Mouse (Mus musculus) MEL (cell line): ENCODE measurements around the gene Rp2. TPM values are rescaled to one million over a fixed set of nuclear protein-coding genes. Genes with fewer than 3 reads are reported as not detected.

Experiments
- DNase-seq: peaks from one replicate; pipeline ENCODE4 v3.0.0; 2011; ENCODE audit warnings: low read depth, low spot score
- H3K27ac ChIP-seq: 2 replicates; pipeline ENCODE4 v1.5.1; 2012; ENCODE audit warnings: low read depth, mild to moderate bottlenecking, control low read depth, low read length, moderate library complexity; ENCODE audit not compliant: control insufficient read depth
- H3K27me3 ChIP-seq, 2 experiments: fragments of 150-350 bp in 1 of 2; sonication (generic) in 1 of 2; 2 replicates each; pipeline ENCODE4 v1.6.1; 2012; ENCODE audit warnings: low read length in 2 of 2, mild to moderate bottlenecking in 2 of 2, improper control_type of control experiment in 1 of 2, moderate library complexity in 1 of 2; ENCODE audit not compliant: insufficient read depth in 2 of 2, control insufficient read depth in 1 of 2
- H3K36me3 ChIP-seq, 2 experiments: 2 replicates each; pipeline ENCODE4 v1.6.1; 2012 to 2014; ENCODE audit warnings: low read length in 2 of 2, improper control_type of control experiment in 1 of 2, inconsistent platforms in 1 of 2, mild to moderate bottlenecking in 1 of 2; ENCODE audit not compliant: insufficient read depth in 2 of 2, control insufficient read depth in 1 of 2
- H3K4me1 ChIP-seq, 2 experiments: fragments of 150-350 bp in 1 of 2; sonication (generic) in 1 of 2; 2 replicates each; pipeline ENCODE4 v1.6.1; 2012; ENCODE audit warnings: low read length in 2 of 2, improper control_type of control experiment in 1 of 2, mild to moderate bottlenecking in 1 of 2; ENCODE audit not compliant: insufficient read depth in 2 of 2, control insufficient read depth in 1 of 2
- H3K4me3 ChIP-seq, 2 experiments: fragments of 150-350 bp in 1 of 2; sonication (generic) in 1 of 2; 2 replicates each; pipeline ENCODE4 v1.5.1; 2012; ENCODE audit warnings: low read depth in 2 of 2, low read length in 2 of 2, mild to moderate bottlenecking in 2 of 2, moderate library complexity in 2 of 2, control low read depth in 1 of 2, improper control_type of control experiment in 1 of 2; ENCODE audit not compliant: control insufficient read depth in 1 of 2, insufficient read depth in 1 of 2
- H3K79me2 ChIP-seq: 2 replicates; pipeline ENCODE4 v1.6.1; 2012; ENCODE audit warnings: mild to moderate bottlenecking, low read length, moderate library complexity; ENCODE audit not compliant: control insufficient read depth, poor library complexity, insufficient read depth
- H3K9ac ChIP-seq: 2 replicates; pipeline ENCODE4 v1.6.1; 2012; ENCODE audit warnings: low read depth, mild to moderate bottlenecking, control low read depth, low read length, moderate library complexity; ENCODE audit not compliant: control insufficient read depth, poor library complexity, severe bottlenecking
- H3K9me3 ChIP-seq: fragments of 150-350 bp; sonication (generic); replicated peaks from 2 replicates; pipeline ENCODE4 v1.6.1; 2012; ENCODE audit warnings: mild to moderate bottlenecking, low read length, improper control_type of control experiment, moderate library complexity; ENCODE audit not compliant: insufficient read depth
- BHLHE40 ChIP-seq: IDR thresholded peaks from 2 replicates; pipeline ENCODE4 v1.6.1; 2012; ENCODE audit warnings: low read depth, mild to moderate bottlenecking, inconsistent platforms, low read length, improper control_type of control experiment, borderline replicate concordance
- CHD1 ChIP-seq: IDR thresholded peaks from 2 replicates; pipeline ENCODE4 v1.6.1; 2012; ENCODE audit warnings: low read depth, mild to moderate bottlenecking, inconsistent platforms, low read length, improper control_type of control experiment
- CHD2 ChIP-seq: IDR thresholded peaks from 2 replicates; pipeline ENCODE4 v1.6.1; 2011; ENCODE audit warnings: low read length, improper control_type of control experiment
- CTCF ChIP-seq, 3 experiments: IDR thresholded peaks in 2 of 3; conservative IDR thresholded peaks in 1 of 3; 2 replicates each; pipeline ENCODE4 v1.5.1; 2011 to 2012; ENCODE audit warnings: low read length in 3 of 3, low read depth in 2 of 3, mild to moderate bottlenecking in 2 of 3, improper control_type of control experiment in 1 of 3, inconsistent platforms in 1 of 3, mixed read lengths in 1 of 3, moderate library complexity in 1 of 3; ENCODE audit not compliant: control insufficient read depth in 1 of 3, insufficient read depth in 1 of 3, poor library complexity in 1 of 3, severe bottlenecking in 1 of 3
- E2F4 ChIP-seq: IDR thresholded peaks from 2 replicates; pipeline ENCODE4 v1.6.1; 2011; ENCODE audit warnings: low read depth, low read length, improper control_type of control experiment, borderline replicate concordance
- ELF1 ChIP-seq: IDR thresholded peaks from 2 replicates; pipeline ENCODE4 v1.6.1; 2014; ENCODE audit warnings: low read depth, mild to moderate bottlenecking, inconsistent platforms, low read length, improper control_type of control experiment, moderate library complexity
- EP300 ChIP-seq, 2 experiments: IDR thresholded peaks; 2 replicates each; pipeline ENCODE4 v1.6.1; 2011; ENCODE audit warnings: improper control_type of control experiment in 2 of 2, low read length in 2 of 2, low read depth in 1 of 2, mild to moderate bottlenecking in 1 of 2
- ETS1 ChIP-seq: IDR thresholded peaks from 2 replicates; pipeline ENCODE4 v1.6.1; 2012; ENCODE audit warnings: low read depth, mild to moderate bottlenecking, inconsistent platforms, low read length, improper control_type of control experiment, moderate library complexity
- GABPA ChIP-seq: IDR thresholded peaks from 2 replicates; pipeline ENCODE4 v1.6.1; 2012; ENCODE audit warnings: low read depth, mild to moderate bottlenecking, inconsistent platforms, low read length, improper control_type of control experiment, moderate library complexity
- GATA1 ChIP-seq: IDR thresholded peaks from 2 replicates; pipeline ENCODE4 v1.6.1; 2011; ENCODE audit warnings: low read depth, low read length, improper control_type of control experiment
- HCFC1 ChIP-seq: IDR thresholded peaks from 2 replicates; pipeline ENCODE4 v1.6.1; 2012; ENCODE audit warnings: low read depth, mild to moderate bottlenecking, inconsistent platforms, low read length, improper control_type of control experiment, moderate library complexity
- KAT2A ChIP-seq: conservative IDR thresholded peaks from 2 replicates; pipeline ENCODE4 v1.6.1; 2012; ENCODE audit warnings: low read depth, low read length, improper control_type of control experiment, inconsistent platforms
- MAFK ChIP-seq: IDR thresholded peaks from 2 replicates; pipeline ENCODE4 v1.6.1; 2011; ENCODE audit warnings: low read depth, mild to moderate bottlenecking, low read length, improper control_type of control experiment, borderline replicate concordance
- MAX ChIP-seq: IDR thresholded peaks from 2 replicates; pipeline ENCODE4 v1.6.1; 2011; ENCODE audit warnings: low read length, improper control_type of control experiment
- MXI1 ChIP-seq: IDR thresholded peaks from 2 replicates; pipeline ENCODE4 v1.6.1; 2011; ENCODE audit warnings: mild to moderate bottlenecking, low read depth, low read length, improper control_type of control experiment
- MYB ChIP-seq: IDR thresholded peaks from 2 replicates; pipeline ENCODE4 v1.6.1; 2011; ENCODE audit warnings: mild to moderate bottlenecking, low read depth, low read length, improper control_type of control experiment
- MYC ChIP-seq: IDR thresholded peaks from 2 replicates; pipeline ENCODE4 v1.6.1; 2011; ENCODE audit warnings: low read depth, mild to moderate bottlenecking, low read length, improper control_type of control experiment, moderate library complexity
- NELFE ChIP-seq: IDR thresholded peaks from 2 replicates; pipeline ENCODE4 v1.6.1; 2011; ENCODE audit warnings: low read depth, low read length, improper control_type of control experiment
- NRF1 ChIP-seq: IDR thresholded peaks from 2 replicates; pipeline ENCODE4 v1.6.1; 2014; ENCODE audit warnings: low read depth, mild to moderate bottlenecking, inconsistent platforms, low read length, improper control_type of control experiment, moderate library complexity; ENCODE audit not compliant: poor library complexity, insufficient read depth, severe bottlenecking
- POLR2AphosphoS5 ChIP-seq: IDR thresholded peaks from 2 replicates; pipeline ENCODE4 v1.6.1; 2012; ENCODE audit warnings: low read depth, borderline replicate concordance, mild to moderate bottlenecking, inconsistent platforms, low read length, moderate library complexity, mixed read lengths
- RAD21 ChIP-seq: IDR thresholded peaks from 2 replicates; pipeline ENCODE4 v1.6.1; 2011; ENCODE audit warnings: mild to moderate bottlenecking, low read depth, low read length, improper control_type of control experiment
- RCOR1 ChIP-seq: IDR thresholded peaks from 2 replicates; pipeline ENCODE4 v1.6.1; 2012; ENCODE audit warnings: low read depth, mild to moderate bottlenecking, inconsistent platforms, low read length, improper control_type of control experiment
- SMC3 ChIP-seq: IDR thresholded peaks from 2 replicates; pipeline ENCODE4 v1.6.1; 2011; ENCODE audit warnings: low read depth, low read length, improper control_type of control experiment
- TAL1 ChIP-seq: IDR thresholded peaks from 2 replicates; pipeline ENCODE4 v1.6.1; 2012; ENCODE audit warnings: mild to moderate bottlenecking, inconsistent platforms, low read length, moderate library complexity, mixed read lengths
- TBP ChIP-seq: IDR thresholded peaks from 2 replicates; pipeline ENCODE4 v1.8.0; 2011; ENCODE audit warnings: low read depth, low read length, improper control_type of control experiment
- TCF12 ChIP-seq: IDR thresholded peaks from 2 replicates; pipeline ENCODE4 v1.6.1; 2014; ENCODE audit warnings: low read depth, mild to moderate bottlenecking, inconsistent platforms, low read length, improper control_type of control experiment, moderate library complexity
- UBTF ChIP-seq: IDR thresholded peaks from 2 replicates; pipeline ENCODE4 v1.6.1; 2012; ENCODE audit warnings: low read depth, mild to moderate bottlenecking, inconsistent platforms, low read length, improper control_type of control experiment, moderate library complexity, borderline replicate concordance; ENCODE audit not compliant: insufficient read depth
- USF1 ChIP-seq: IDR thresholded peaks from 2 replicates; pipeline ENCODE4 v1.6.1; 2014; ENCODE audit warnings: low read depth, mild to moderate bottlenecking, inconsistent platforms, low read length, improper control_type of control experiment, moderate library complexity
- USF2 ChIP-seq, 2 experiments: IDR thresholded peaks; 2 replicates each; pipeline ENCODE4 v1.6.1; 2011 to 2012; ENCODE audit warnings: improper control_type of control experiment in 2 of 2, low read length in 2 of 2, borderline replicate concordance in 1 of 2, inconsistent platforms in 1 of 2, low read depth in 1 of 2, mild to moderate bottlenecking in 1 of 2; ENCODE audit not compliant: insufficient read depth in 1 of 2
- polyA plus RNA-seq, 2 experiments: library from polyadenylated mRNA; stranded (reverse) in 1 of 2; unstranded in 1 of 2; fragments of >175 nt in 1 of 2; fragments of >200 nt in 1 of 2; gene quantifications; 2 replicates each; pipeline versions ENCODE4 v1.2.1 to v1.2.4; 2012; ENCODE audit warnings: low replicate concordance in 2 of 2, low read depth in 1 of 2; ENCODE audit not compliant: insufficient read length in 2 of 2, insufficient read depth in 1 of 2, missing spikeins in 1 of 2
- total RNA-seq: library from RNA; depleted of rRNA; stranded (reverse); fragments of 300-350 nt; gene quantifications from 2 replicates; pipeline ENCODE4 v1.2.3, GENCODE M21; 2012

The Rp2 gene
- total and polyA plus RNA-seq, 3 experiments: 10.0 to 16.8 TPM; not detected in 1

GRCm38 (mm10) chrX:20392942-20393341 lies 28.7 kb downstream of the Rp2 start:
- H3K4me3 ChIP-seq: no peak overlapping the region
- no peaks in the 10 kb centered on the region for H3K27me3 ChIP-seq
- no peak overlapping the region for H3K9ac ChIP-seq
- H3K9me3 ChIP-seq: no peaks in the 10 kb centered on the region
- H3K79me2 ChIP-seq: no peaks in the 10 kb centered on the region
- TF ChIP-seq EP300 (IDR thresholded peaks at IDR 0.05; ENCODE audit: low read depth in 1 of 2, low read length in 2 of 2) (peak; percentile 68 to 70), RAD21 (no peak), KAT2A (no peak), NRF1 (no peak), BHLHE40 (no peak), TAL1 (peak; percentile 56), POLR2AphosphoS5 (no peak), GATA1 (peak; percentile 64), USF2 (IDR thresholded peaks at IDR 0.05; ENCODE audit: borderline replicate concordance in 1 of 2, insufficient read depth in 1 of 2, low read depth in 1 of 2, low read length in 2 of 2) (no peak), UBTF (no peak), E2F4 (no peak), MXI1 (no peak), NELFE (no peak), ETS1 (no peak), ELF1 (no peak), TBP (no peak), TCF12 (peak; percentile 77), RCOR1 (no peak), MAX (no peak), SMC3 (no peak), MAFK (no peak), GABPA (no peak), CHD2 (no peak), CHD1 (no peak), HCFC1 (no peak), USF1 (no peak), MYC (no peak), MYB (no peak), CTCF (IDR thresholded peaks at IDR 0.05 in 2 of 3, conservative IDR thresholded peaks at IDR 0.05 in 1 of 3; ENCODE audit: control insufficient read depth in 1 of 3, insufficient read depth in 1 of 3, low read depth in 2 of 3, low read length in 3 of 3, poor library complexity in 1 of 3, severe bottlenecking in 1 of 3) (no peak)
- TF ChIP-seq, all 39 proteins: peak for 4
- H3K27ac ChIP-seq: no peak overlapping the region
- peaks cover 0 to 13% of the 10 kb centered on the region in 2 experiments for H3K36me3 ChIP-seq
- H3K4me1 ChIP-seq: 0 out of 4 replicates have a peak, but pooled peaks cover 0 to 3% of the 10 kb centered on the region in 2 experiments
- peak; percentile 31 for DNase-seq
